Mouse (Mus musculus) MEL (cell line): ENCODE data around the gene Gm21885. TPM values are rescaled to one million over a fixed set of nuclear protein-coding genes. Genes with fewer than 3 reads are reported as not detected.

Experiments
- DNase-seq: peaks from one replicate; pipeline ENCODE4 v3.0.0; 2011; ENCODE audit warnings: low read depth, low spot score
- H3K27ac ChIP-seq: 2 replicates; pipeline ENCODE4 v1.5.1; 2012; ENCODE audit warnings: low read depth, mild to moderate bottlenecking, control low read depth, low read length, moderate library complexity; ENCODE audit not compliant: control insufficient read depth
- H3K27me3 ChIP-seq, 2 experiments: fragments of 150-350 bp in 1 of 2; sonication (generic) in 1 of 2; 2 replicates each; pipeline ENCODE4 v1.6.1; 2012; ENCODE audit warnings: low read length in 2 of 2, mild to moderate bottlenecking in 2 of 2, improper control_type of control experiment in 1 of 2, moderate library complexity in 1 of 2; ENCODE audit not compliant: insufficient read depth in 2 of 2, control insufficient read depth in 1 of 2
- H3K36me3 ChIP-seq, 2 experiments: 2 replicates each; pipeline ENCODE4 v1.6.1; 2012 to 2014; ENCODE audit warnings: low read length in 2 of 2, improper control_type of control experiment in 1 of 2, inconsistent platforms in 1 of 2, mild to moderate bottlenecking in 1 of 2; ENCODE audit not compliant: insufficient read depth in 2 of 2, control insufficient read depth in 1 of 2
- H3K4me1 ChIP-seq, 2 experiments: fragments of 150-350 bp in 1 of 2; sonication (generic) in 1 of 2; 2 replicates each; pipeline ENCODE4 v1.6.1; 2012; ENCODE audit warnings: low read length in 2 of 2, improper control_type of control experiment in 1 of 2, mild to moderate bottlenecking in 1 of 2; ENCODE audit not compliant: insufficient read depth in 2 of 2, control insufficient read depth in 1 of 2
- H3K4me3 ChIP-seq, 2 experiments: fragments of 150-350 bp in 1 of 2; sonication (generic) in 1 of 2; 2 replicates each; pipeline ENCODE4 v1.5.1; 2012; ENCODE audit warnings: low read depth in 2 of 2, low read length in 2 of 2, mild to moderate bottlenecking in 2 of 2, moderate library complexity in 2 of 2, control low read depth in 1 of 2, improper control_type of control experiment in 1 of 2; ENCODE audit not compliant: control insufficient read depth in 1 of 2, insufficient read depth in 1 of 2
- H3K79me2 ChIP-seq: 2 replicates; pipeline ENCODE4 v1.6.1; 2012; ENCODE audit warnings: mild to moderate bottlenecking, low read length, moderate library complexity; ENCODE audit not compliant: control insufficient read depth, poor library complexity, insufficient read depth
- H3K9ac ChIP-seq: 2 replicates; pipeline ENCODE4 v1.6.1; 2012; ENCODE audit warnings: low read depth, mild to moderate bottlenecking, control low read depth, low read length, moderate library complexity; ENCODE audit not compliant: control insufficient read depth, poor library complexity, severe bottlenecking
- H3K9me3 ChIP-seq: fragments of 150-350 bp; sonication (generic); replicated peaks from 2 replicates; pipeline ENCODE4 v1.6.1; 2012; ENCODE audit warnings: mild to moderate bottlenecking, low read length, improper control_type of control experiment, moderate library complexity; ENCODE audit not compliant: insufficient read depth
- BHLHE40 ChIP-seq: IDR thresholded peaks from 2 replicates; pipeline ENCODE4 v1.6.1; 2012; ENCODE audit warnings: low read depth, mild to moderate bottlenecking, inconsistent platforms, low read length, improper control_type of control experiment, borderline replicate concordance
- CHD1 ChIP-seq: IDR thresholded peaks from 2 replicates; pipeline ENCODE4 v1.6.1; 2012; ENCODE audit warnings: low read depth, mild to moderate bottlenecking, inconsistent platforms, low read length, improper control_type of control experiment
- CHD2 ChIP-seq: IDR thresholded peaks from 2 replicates; pipeline ENCODE4 v1.6.1; 2011; ENCODE audit warnings: low read length, improper control_type of control experiment
- CTCF ChIP-seq, 3 experiments: IDR thresholded peaks in 2 of 3; conservative IDR thresholded peaks in 1 of 3; 2 replicates each; pipeline ENCODE4 v1.5.1; 2011 to 2012; ENCODE audit warnings: low read length in 3 of 3, low read depth in 2 of 3, mild to moderate bottlenecking in 2 of 3, improper control_type of control experiment in 1 of 3, inconsistent platforms in 1 of 3, mixed read lengths in 1 of 3, moderate library complexity in 1 of 3; ENCODE audit not compliant: control insufficient read depth in 1 of 3, insufficient read depth in 1 of 3, poor library complexity in 1 of 3, severe bottlenecking in 1 of 3
- E2F4 ChIP-seq: IDR thresholded peaks from 2 replicates; pipeline ENCODE4 v1.6.1; 2011; ENCODE audit warnings: low read depth, low read length, improper control_type of control experiment, borderline replicate concordance
- ELF1 ChIP-seq: IDR thresholded peaks from 2 replicates; pipeline ENCODE4 v1.6.1; 2014; ENCODE audit warnings: low read depth, mild to moderate bottlenecking, inconsistent platforms, low read length, improper control_type of control experiment, moderate library complexity
- ETS1 ChIP-seq: IDR thresholded peaks from 2 replicates; pipeline ENCODE4 v1.6.1; 2012; ENCODE audit warnings: low read depth, mild to moderate bottlenecking, inconsistent platforms, low read length, improper control_type of control experiment, moderate library complexity
- JUND ChIP-seq: IDR thresholded peaks from 2 replicates; pipeline ENCODE4 v1.6.1; 2011; ENCODE audit warnings: low read depth, mild to moderate bottlenecking, improper control_type of control experiment, low read length
- MAFK ChIP-seq: IDR thresholded peaks from 2 replicates; pipeline ENCODE4 v1.6.1; 2011; ENCODE audit warnings: low read depth, mild to moderate bottlenecking, low read length, improper control_type of control experiment, borderline replicate concordance
- MAZ ChIP-seq: IDR thresholded peaks from 2 replicates; pipeline ENCODE4 v1.6.1; 2012; ENCODE audit warnings: low read depth, mild to moderate bottlenecking, inconsistent platforms, low read length, improper control_type of control experiment
- MYB ChIP-seq: IDR thresholded peaks from 2 replicates; pipeline ENCODE4 v1.6.1; 2011; ENCODE audit warnings: mild to moderate bottlenecking, low read depth, low read length, improper control_type of control experiment
- MYC ChIP-seq: IDR thresholded peaks from 2 replicates; pipeline ENCODE4 v1.6.1; 2011; ENCODE audit warnings: low read depth, mild to moderate bottlenecking, low read length, improper control_type of control experiment, moderate library complexity
- POLR2A ChIP-seq, 2 experiments: IDR thresholded peaks; 2 replicates each; pipeline ENCODE4 v1.6.1; 2011 to 2012; ENCODE audit warnings: low read length in 2 of 2, mild to moderate bottlenecking in 2 of 2, control low read depth in 1 of 2, improper control_type of control experiment in 1 of 2, low read depth in 1 of 2, moderate library complexity in 1 of 2; ENCODE audit not compliant: control insufficient read depth in 1 of 2, insufficient read depth in 1 of 2, poor library complexity in 1 of 2
- POLR2AphosphoS2 ChIP-seq: IDR thresholded peaks from 2 replicates; pipeline ENCODE4 v1.6.1; 2011; ENCODE audit warnings: low read length, improper control_type of control experiment
- POLR2AphosphoS5 ChIP-seq: IDR thresholded peaks from 2 replicates; pipeline ENCODE4 v1.6.1; 2012; ENCODE audit warnings: low read depth, borderline replicate concordance, mild to moderate bottlenecking, inconsistent platforms, low read length, moderate library complexity, mixed read lengths
- RAD21 ChIP-seq: IDR thresholded peaks from 2 replicates; pipeline ENCODE4 v1.6.1; 2011; ENCODE audit warnings: mild to moderate bottlenecking, low read depth, low read length, improper control_type of control experiment
- RCOR1 ChIP-seq: IDR thresholded peaks from 2 replicates; pipeline ENCODE4 v1.6.1; 2012; ENCODE audit warnings: low read depth, mild to moderate bottlenecking, inconsistent platforms, low read length, improper control_type of control experiment
- SIN3A ChIP-seq: IDR thresholded peaks from 2 replicates; pipeline ENCODE4 v1.6.1; 2012; ENCODE audit warnings: low read length, improper control_type of control experiment, inconsistent platforms
- SMC3 ChIP-seq: IDR thresholded peaks from 2 replicates; pipeline ENCODE4 v1.6.1; 2011; ENCODE audit warnings: low read depth, low read length, improper control_type of control experiment
- TAL1 ChIP-seq: IDR thresholded peaks from 2 replicates; pipeline ENCODE4 v1.6.1; 2012; ENCODE audit warnings: mild to moderate bottlenecking, inconsistent platforms, low read length, moderate library complexity, mixed read lengths
- TBP ChIP-seq: IDR thresholded peaks from 2 replicates; pipeline ENCODE4 v1.8.0; 2011; ENCODE audit warnings: low read depth, low read length, improper control_type of control experiment
- UBTF ChIP-seq: IDR thresholded peaks from 2 replicates; pipeline ENCODE4 v1.6.1; 2012; ENCODE audit warnings: low read depth, mild to moderate bottlenecking, inconsistent platforms, low read length, improper control_type of control experiment, moderate library complexity, borderline replicate concordance; ENCODE audit not compliant: insufficient read depth
- ZC3H11A ChIP-seq: IDR thresholded peaks from 2 replicates; pipeline ENCODE4 v1.6.1; 2012; ENCODE audit warnings: low read depth, mild to moderate bottlenecking, inconsistent platforms, low read length, improper control_type of control experiment
- ZKSCAN1 ChIP-seq: IDR thresholded peaks from 2 replicates; pipeline ENCODE4 v1.6.1; 2012; ENCODE audit warnings: low read depth, mild to moderate bottlenecking, inconsistent platforms, low read length, improper control_type of control experiment, moderate library complexity
- ZNF384 ChIP-seq: IDR thresholded peaks from 2 replicates; pipeline ENCODE4 v1.6.1; 2012; ENCODE audit warnings: low read depth, mild to moderate bottlenecking, inconsistent platforms, low read length, improper control_type of control experiment
- polyA plus RNA-seq, 2 experiments: library from polyadenylated mRNA; stranded (reverse) in 1 of 2; unstranded in 1 of 2; fragments of >175 nt in 1 of 2; fragments of >200 nt in 1 of 2; gene quantifications; 2 replicates each; pipeline versions ENCODE4 v1.2.1 to v1.2.4; 2012; ENCODE audit warnings: low replicate concordance in 2 of 2, low read depth in 1 of 2; ENCODE audit not compliant: insufficient read length in 2 of 2, insufficient read depth in 1 of 2, missing spikeins in 1 of 2
- total RNA-seq: library from RNA; depleted of rRNA; stranded (reverse); fragments of 300-350 nt; gene quantifications from 2 replicates; pipeline ENCODE4 v1.2.3, GENCODE M21; 2012

The Gm21885 gene
- total and polyA plus RNA-seq, 3 experiments: 0.74 TPM; not detected in 2

DNA sequence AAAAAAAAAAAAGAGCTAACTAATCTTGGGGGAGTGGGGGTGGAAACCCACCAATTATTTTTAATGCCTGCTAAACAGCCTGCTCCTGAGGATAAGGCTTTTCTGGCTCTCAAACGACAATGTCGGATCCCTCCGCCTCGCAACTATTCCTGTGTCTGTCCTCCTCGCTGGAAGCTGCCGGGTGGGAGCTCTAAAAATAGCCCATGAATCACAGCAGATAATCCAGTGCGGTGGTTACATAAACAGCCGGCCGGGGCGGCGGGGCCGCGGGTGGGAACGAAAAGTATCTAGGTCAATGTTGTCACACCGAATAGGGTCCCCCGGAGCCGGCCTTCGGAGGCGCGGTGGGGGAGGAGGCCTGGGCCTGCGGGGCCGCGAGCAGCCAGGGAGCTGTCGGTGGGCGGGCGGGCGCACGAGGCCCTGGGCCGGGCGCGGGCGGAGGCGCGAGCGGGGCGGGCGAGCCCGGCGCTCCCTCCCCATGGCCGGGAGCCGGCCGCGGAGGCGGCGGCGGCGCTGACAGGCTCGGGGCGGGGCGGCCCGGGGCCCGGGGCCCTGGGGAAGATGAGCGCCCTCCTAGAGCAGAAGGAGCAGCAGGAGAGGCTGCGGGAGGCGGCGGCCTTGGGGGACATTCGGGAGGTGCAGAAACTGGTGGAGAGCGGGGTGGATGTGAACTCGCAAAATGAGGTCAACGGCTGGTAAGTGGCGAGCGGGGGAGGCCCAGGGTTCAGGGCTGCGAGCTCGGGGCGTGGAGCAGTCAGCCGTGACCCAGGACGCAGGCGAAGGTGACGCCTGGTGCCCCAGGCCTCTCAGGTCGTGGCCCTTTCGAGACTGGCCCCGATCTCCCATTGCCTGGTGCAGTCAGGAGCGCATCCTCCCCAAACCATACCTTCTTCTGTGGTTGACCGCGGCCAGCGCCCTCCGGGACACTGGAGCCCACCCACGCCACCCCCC lies 46.3 kb downstream of the Gm21885 start, which contains the start of gene Ankrd40 (continued):
- TF ChIP-seq UBTF: 0 out of 2 replicates have a peak, but pooled peaks have one; percentile 66
- peak; percentile 66 to 72; a peak in 3 of 4 replicates for TF ChIP-seq POLR2A (IDR thresholded peaks at IDR 0.05; ENCODE audit: control insufficient read depth in 1 of 2, insufficient read depth in 1 of 2, low read depth in 1 of 2, low read length in 2 of 2, poor library complexity in 1 of 2)
- TF ChIP-seq POLR2AphosphoS2: no peak
- TF ChIP-seq CHD2: peak; percentile 46; the same call in 1 of the 2 replicates
- TF ChIP-seq MAZ: peak; percentile 89

DNA sequence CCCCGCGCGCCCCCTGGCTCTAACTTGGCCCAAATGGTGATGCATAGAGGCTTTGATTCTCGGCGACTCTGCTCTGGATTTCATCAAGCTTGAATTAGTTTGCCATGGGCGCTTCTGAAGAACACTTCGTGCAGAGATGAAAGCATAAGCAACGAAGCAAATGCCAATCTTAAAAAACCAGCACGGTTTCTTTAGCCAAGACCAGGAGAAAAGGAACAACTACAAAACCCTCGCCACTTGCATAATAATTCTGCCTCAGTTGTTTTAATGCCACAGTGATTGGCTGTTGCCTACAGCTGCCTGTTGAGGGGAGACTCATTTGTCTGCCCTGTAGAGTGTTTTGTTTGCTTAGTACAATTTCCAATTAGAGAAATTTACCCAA lies 47.0 kb downstream of the Gm21885 start:
- Histone ChIP-seq H3K9me3 (no peaks in the 10 kb centered on the region), H3K27me3 (no peaks in the 10 kb centered on the region)
- peak; percentile 6; the same call in 1 of the 2 replicates for TF ChIP-seq SIN3A
- no peak for TF ChIP-seq TAL1
- no peak for TF ChIP-seq MYB
- TF ChIP-seq, all 39 proteins: peak for 1
- H3K4me1 ChIP-seq: peaks cover 2 to 8% of the 10 kb centered on the region in 2 experiments; a peak in 3 of 4 replicates
- no peak overlapping the region for H3K27ac ChIP-seq
- H3K36me3 ChIP-seq: peaks cover 0 to 19% of the 10 kb centered on the region in 2 experiments; a peak in 2 of 4 replicates
- peaks cover 10% of the 10 kb centered on the region for H3K79me2 ChIP-seq
- peak; percentile 43 for DNase-seq
- H3K4me3 ChIP-seq: peak overlapping the region; percentile 93 to 94
- H3K9ac ChIP-seq: peak overlapping the region; percentile 93

DNA sequence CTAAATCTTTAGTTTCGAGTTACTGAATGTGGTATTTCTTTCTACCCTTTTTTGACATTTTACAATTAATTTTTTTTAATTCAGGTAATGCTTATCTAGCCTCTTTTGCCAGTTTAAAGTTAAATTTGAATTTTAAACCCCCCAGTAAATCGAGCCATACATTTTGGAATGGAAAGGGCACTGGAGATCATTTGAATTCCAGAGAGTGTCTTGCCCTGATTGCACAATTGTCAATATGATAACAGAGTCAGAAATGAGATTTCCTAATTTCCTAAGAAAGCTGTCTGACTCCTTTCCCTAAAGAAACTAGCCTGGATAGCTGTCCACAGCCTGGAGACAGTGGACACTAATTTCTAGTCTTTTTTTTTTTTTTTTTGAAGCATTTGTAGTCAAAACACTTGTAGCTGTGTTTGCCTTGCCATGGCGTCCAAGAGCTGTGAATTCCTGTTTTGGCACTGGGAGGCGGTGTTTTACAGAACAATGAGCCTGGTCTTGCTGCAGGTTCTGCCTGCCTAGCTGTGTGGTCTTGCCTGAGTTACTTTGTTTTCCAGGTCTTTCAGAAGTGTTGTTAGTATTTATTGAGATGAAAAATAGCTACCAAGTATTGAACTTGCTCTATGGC lies 47.7 kb downstream of the Gm21885 start:
- Histone ChIP-seq H3K4me3 (no peak overlapping the region), H3K9ac (no peak overlapping the region), H3K79me2 (peaks cover 10% of the 10 kb centered on the region), H3K27me3 (no peaks in the 10 kb centered on the region), H3K9me3 (no peaks in the 10 kb centered on the region), H3K36me3 (peaks cover 0 to 22% of the 10 kb centered on the region in 2 experiments; a peak in 2 of 4 replicates), H3K4me1 (peaks cover 4 to 14% of the 10 kb centered on the region in 2 experiments; a peak in 3 of 4 replicates), H3K27ac (no peak overlapping the region)
- peak; percentile 76 for DNase-seq
- TF ChIP-seq ZC3H11A: no peak
- no peak for TF ChIP-seq JUND
- TF ChIP-seq ELF1: no peak
- TF ChIP-seq RAD21: peak; percentile 72
- TF ChIP-seq POLR2AphosphoS2: no peak
- TF ChIP-seq BHLHE40: no peak
- TF ChIP-seq SMC3: peak; percentile 54
- TF ChIP-seq CTCF (IDR thresholded peaks at IDR 0.05 in 2 of 3, conservative IDR thresholded peaks at IDR 0.05 in 1 of 3; ENCODE audit: control insufficient read depth in 1 of 3, insufficient read depth in 1 of 3, low read depth in 2 of 3, low read length in 3 of 3, poor library complexity in 1 of 3, severe bottlenecking in 1 of 3): peak; percentile 26 to 78 (median 56); a peak in 5 of 6 replicates
- no peak for TF ChIP-seq MYB
- no peak for TF ChIP-seq MAFK
- TF ChIP-seq ZKSCAN1: no peak
- no peak for TF ChIP-seq POLR2AphosphoS5
- TF ChIP-seq MYC: no peak
- TF ChIP-seq UBTF: no peak
- TF ChIP-seq ZNF384: peak; percentile 75
- TF ChIP-seq TBP: no peak
- TF ChIP-seq RCOR1: 0 out of 2 replicates have a peak, but pooled peaks have one; percentile 22
- TF ChIP-seq SIN3A: 0 out of 2 replicates have a peak, but pooled peaks have one; percentile 19
- TF ChIP-seq TAL1: no peak
- no peak for TF ChIP-seq ETS1
- no peak for TF ChIP-seq MAZ
- TF ChIP-seq E2F4: no peak
- TF ChIP-seq CHD1: no peak
